Mouse (Mus musculus): ENCODE measurements around the gene Padi1.

GRCm38 (mm10) chr4:140792584-140792983, 53.0 kb downstream of the Padi1 start:
- no peak for TF ChIP-seq CTCF (IDR thresholded peaks at IDR 0.05; ENCODE audit: low read depth)
- no peak for TF ChIP-seq EP300 (IDR thresholded peaks at IDR 0.05; ENCODE audit: low read depth)
